Mouse (Mus musculus) frontal cortex, postnatal 14 days (tissue): ENCODE measurements around the gene Aprt.

Source experiments
- DNase-seq, 2 experiments: peaks; one replicate each; pipeline ENCODE4 v3.0.0; 2022; ENCODE audit warnings: low spot score in 2 of 2

The Aprt gene

GRCm38 (mm10) chr8:122576648-122577022, at the start of gene Aprt:
Aprt (minus strand) TSS chr8:122576909.
- DNase-seq = peak; percentile 91 to 92

GRCm38 (mm10) chr8:122625811-122626210, 49.1 kb upstream of the Aprt start:
- no peak for DNase-seq

- DNase-seq = no peak
These were observed 47.9 kb upstream of the Aprt start for GRCm38 (mm10) chr8:122624653-122625052.

- no peak for DNase-seq
These were observed 47.3 kb upstream of the Aprt start for GRCm38 (mm10) chr8:122623844-122624642.

- DNase-seq = no peak
These were observed 46.0 kb upstream of the Aprt start, which contains the start of gene Pabpn1l for GRCm38 (mm10) chr8:122622727-122623126. Pabpn1l (minus strand) TSS chr8:122622739.

GRCm38 (mm10) chr8:122620446-122620845, 43.7 kb upstream of the Aprt start:
- no peak for DNase-seq

- DNase-seq = no peak
These were observed 42.1 kb upstream of the Aprt start for GRCm38 (mm10) chr8:122618660-122619378.

GRCm38 (mm10) chr8:122617947-122618546, 41.3 kb upstream of the Aprt start:
- DNase-seq = peak in 1 of 2 experiments; percentile 59

GRCm38 (mm10) chr8:122616181-122616905, 39.6 kb upstream of the Aprt start:
- DNase-seq = no peak

- peak; percentile 91 to 93 for DNase-seq
These were observed 34.8 kb upstream of the Aprt start, which contains the start of the genes Galns and Trappc2l for GRCm38 (mm10) chr8:122611295-122612133. Galns (minus strand) TSS chr8:122611463. Trappc2l (plus strand) TSS chr8:122611640.

GRCm38 (mm10) chr8:122610612-122611277, 34.0 kb upstream of the Aprt start:
- DNase-seq = no peak

- no peak for DNase-seq
These were observed 33.5 kb upstream of the Aprt start for GRCm38 (mm10) chr8:122610209-122610608.

GRCm38 (mm10) chr8:122606810-122607209, 30.1 kb upstream of the Aprt start:
- DNase-seq = no peak

- no peak for DNase-seq
These were observed 28.7 kb upstream of the Aprt start for GRCm38 (mm10) chr8:122605367-122605766.

- no peak for DNase-seq
These were observed 27.9 kb upstream of the Aprt start for GRCm38 (mm10) chr8:122604640-122605039.

GRCm38 (mm10) chr8:122600666-122601065, 24.0 kb upstream of the Aprt start:
- DNase-seq = no peak

GRCm38 (mm10) chr8:122596031-122596430, 19.3 kb upstream of the Aprt start:
- DNase-seq = no peak

GRCm38 (mm10) chr8:122593783-122594507, 17.2 kb upstream of the Aprt start:
- no peak for DNase-seq

- no peak for DNase-seq
These were observed 16.5 kb upstream of the Aprt start for GRCm38 (mm10) chr8:122593240-122593639.

- no peak for DNase-seq
These were observed 10.0 kb upstream of the Aprt start for GRCm38 (mm10) chr8:122586749-122587148.
